Mouse (Mus musculus) lung, embryonic 15.5 days (tissue): ENCODE data around the gene Trp53i11. TPM values are rescaled to one million over a fixed set of nuclear protein-coding genes. Genes with fewer than 3 reads are reported as not detected.

Source experiments
- ATAC-seq: fragments of 200-750 bp; cut with Nextera tagmentation; 2 replicates; pipeline ENCODE4 v1.8.0; 2017; ENCODE audit warnings: moderate number of reproducible peaks, borderline replicate concordance; ENCODE audit not compliant: low FRiP score, low TSS enrichment; ENCODE audit errors: extremely low read depth
- H3K27ac ChIP-seq: fragments of 300-500 bp; sonication (generic); 2 replicates; pipeline ENCODE4 v1.5.1; 2015; ENCODE audit warnings: moderate library complexity, mild to moderate bottlenecking, inconsistent platforms
- H3K27me3 ChIP-seq: fragments of 300-500 bp; sonication (generic); 2 replicates; pipeline ENCODE4 v1.6.1; 2015; ENCODE audit warnings: inconsistent platforms
- H3K36me3 ChIP-seq: fragments of 300-500 bp; sonication (generic); 2 replicates; pipeline ENCODE4 v1.6.1; 2015; ENCODE audit warnings: inconsistent platforms
- H3K4me1 ChIP-seq: fragments of 300-500 bp; sonication (generic); 2 replicates; pipeline ENCODE4 v1.6.1; 2015; ENCODE audit warnings: inconsistent platforms
- H3K4me2 ChIP-seq: fragments of 300-500 bp; sonication (generic); 2 replicates; pipeline ENCODE4 v1.6.1; 2015; ENCODE audit warnings: inconsistent platforms, mild to moderate bottlenecking, moderate library complexity
- H3K4me3 ChIP-seq: fragments of 300-500 bp; sonication (generic); 2 replicates; pipeline ENCODE4 v1.5.1; 2015; ENCODE audit warnings: mild to moderate bottlenecking, inconsistent platforms
- H3K9ac ChIP-seq: fragments of 300-500 bp; sonication (generic); 2 replicates; pipeline ENCODE4 v1.6.1; 2015; ENCODE audit warnings: inconsistent platforms
- H3K9me3 ChIP-seq: fragments of 300-500 bp; sonication (generic); 2 replicates; pipeline ENCODE4 v1.6.1; 2016; ENCODE audit warnings: inconsistent platforms
- WGBS: fragments of 180-500 bp; shearing (Covaris S2); methylation state at CpG from one replicate; pipeline ENCODE4 v1.1.7; 2015; 5-methylcytosine and 5-hydroxymethylcytosine counted together
- polyA plus RNA-seq: library from polyadenylated mRNA; unstranded; fragments of >200 nt; fragmentation: Nextera tagmentation; extraction: Ambion mirVana; gene quantifications from 2 replicates; pipeline ENCODE4 v1.2.1, GENCODE M21; 2015

Trp53i11 gene
- polyA plus RNA-seq, 1 experiment from 2014 or later, result 29.7 TPM

GRCm38 (mm10) chr2:93188761-93189458 lies 1.6 kb downstream of the Trp53i11 start:
- Histone ChIP-seq H3K9me3 (no peaks in the 10 kb centered on the region), H3K9ac (peak overlapping the region; percentile 64), H3K4me1 (peaks cover 34% of the 10 kb centered on the region), H3K27me3 (peaks cover 12% of the 10 kb centered on the region), H3K4me3 (peak overlapping the region; percentile 65), H3K27ac (peak overlapping the region; percentile 52), H3K36me3 (no peaks in the 10 kb centered on the region), H3K4me2 (peak overlapping the region; percentile 96)
- 7% methylated on average over 19 of the region's 19 CpGs for WGBS
- ATAC-seq, result no peak

GRCm38 (mm10) chr2:93190771-93191487 lies 3.6 kb downstream of the Trp53i11 start:
- 16% methylated on average over 9 of the region's 9 CpGs for WGBS
- Histone ChIP-seq H3K27ac (no peak overlapping the region), H3K36me3 (no peaks in the 10 kb centered on the region), H3K4me2 (peak overlapping the region; percentile 23; the same call in 1 of the 2 replicates), H3K4me3 (no peak overlapping the region), H3K27me3 (peaks cover 4% of the 10 kb centered on the region), H3K9ac (no peak overlapping the region), H3K9me3 (no peaks in the 10 kb centered on the region), H3K4me1 (peaks cover 42% of the 10 kb centered on the region)
- ATAC-seq, result no peak

GRCm38 (mm10) chr2:93191488-93192181 lies 4.3 kb downstream of the Trp53i11 start:
- Histone ChIP-seq H3K4me3 (no peak overlapping the region), H3K9me3 (no peaks in the 10 kb centered on the region), H3K27ac (no peak overlapping the region), H3K9ac (no peak overlapping the region), H3K36me3 (no peaks in the 10 kb centered on the region), H3K4me1 (peaks cover 42% of the 10 kb centered on the region), H3K27me3 (no peaks in the 10 kb centered on the region), H3K4me2 (peak overlapping the region; percentile 23; the same call in 1 of the 2 replicates)
- ATAC-seq, result no peak
- 66% methylated on average over 14 of the region's 14 CpGs for WGBS

- Histone ChIP-seq H3K9me3 (no peaks in the 10 kb centered on the region), H3K27ac (no peak overlapping the region), H3K27me3 (no peaks in the 10 kb centered on the region), H3K9ac (no peak overlapping the region), H3K4me2 (no peak overlapping the region), H3K4me3 (no peak overlapping the region), H3K4me1 (peaks cover 42% of the 10 kb centered on the region), H3K36me3 (no peaks in the 10 kb centered on the region)
- WGBS, result 38% methylated on average over 9 of the region's 9 CpGs
- no peak for ATAC-seq
Observed at GRCm38 (mm10) chr2:93192182-93192560, 4.8 kb downstream of the Trp53i11 start.

- peak; percentile 8; the same call in 1 of the 2 replicates for ATAC-seq
- peaks cover 42% of the 10 kb centered on the region for H3K4me1 ChIP-seq
- H3K27me3 ChIP-seq, result no peaks in the 10 kb centered on the region
- H3K4me2 ChIP-seq, result no peak overlapping the region
- no peak overlapping the region for H3K9ac ChIP-seq
- WGBS, result 18% methylated on average over 6 of the region's 6 CpGs
- H3K9me3 ChIP-seq, result no peaks in the 10 kb centered on the region
- no peak overlapping the region for H3K4me3 ChIP-seq
- no peaks in the 10 kb centered on the region for H3K36me3 ChIP-seq
- H3K27ac ChIP-seq, result no peak overlapping the region
Observed at GRCm38 (mm10) chr2:93192671-93193080, 5.3 kb downstream of the Trp53i11 start.

- Histone ChIP-seq H3K4me2 (no peak overlapping the region), H3K9ac (no peak overlapping the region), H3K9me3 (no peaks in the 10 kb centered on the region), H3K27ac (no peak overlapping the region), H3K4me3 (no peak overlapping the region), H3K27me3 (no peaks in the 10 kb centered on the region), H3K36me3 (no peaks in the 10 kb centered on the region), H3K4me1 (peaks cover 38% of the 10 kb centered on the region)
- WGBS, result 61% methylated on average over 4 of the region's 4 CpGs
- ATAC-seq, result no peak
Observed at GRCm38 (mm10) chr2:93193806-93194205, 6.5 kb downstream of the Trp53i11 start.

- ATAC-seq, result peak; percentile 23; the same call in 1 of the 2 replicates
- H3K27me3 ChIP-seq, result no peaks in the 10 kb centered on the region
- H3K9ac ChIP-seq, result no peak overlapping the region
- peaks cover 20% of the 10 kb centered on the region for H3K4me1 ChIP-seq
- no peaks in the 10 kb centered on the region for H3K9me3 ChIP-seq
- no peak overlapping the region for H3K4me3 ChIP-seq
- H3K36me3 ChIP-seq, result 0 out of 2 replicates have a peak, but pooled peaks cover 2% of the 10 kb centered on the region
- WGBS, result 18% methylated on average over 3 of the region's 3 CpGs
- H3K27ac ChIP-seq, result no peak overlapping the region
- H3K4me2 ChIP-seq, result no peak overlapping the region
Observed at GRCm38 (mm10) chr2:93198846-93199245, 11.5 kb downstream of the Trp53i11 start.

GRCm38 (mm10) chr2:93199531-93199974 lies 12.2 kb downstream of the Trp53i11 start:
- Histone ChIP-seq H3K4me3 (no peak overlapping the region), H3K9ac (no peak overlapping the region), H3K4me2 (no peak overlapping the region), H3K4me1 (peaks cover 12% of the 10 kb centered on the region), H3K27ac (no peak overlapping the region), H3K9me3 (no peaks in the 10 kb centered on the region), H3K27me3 (no peaks in the 10 kb centered on the region), H3K36me3 (peaks cover 6% of the 10 kb centered on the region; the same call in 1 of the 2 replicates)
- ATAC-seq, result peak; percentile 11; the same call in 1 of the 2 replicates
- WGBS, result 41% methylated on average over 13 of the region's 13 CpGs

- Histone ChIP-seq H3K4me1 (peaks cover 11% of the 10 kb centered on the region; the same call in 1 of the 2 replicates), H3K9ac (no peak overlapping the region), H3K4me3 (no peak overlapping the region), H3K36me3 (peaks cover 6% of the 10 kb centered on the region; the same call in 1 of the 2 replicates), H3K9me3 (no peaks in the 10 kb centered on the region), H3K27ac (no peak overlapping the region), H3K4me2 (no peak overlapping the region), H3K27me3 (no peaks in the 10 kb centered on the region)
- 46% methylated on average over 10 of the region's 10 CpGs for WGBS
- no peak for ATAC-seq
Observed at GRCm38 (mm10) chr2:93200681-93201340, 13.5 kb downstream of the Trp53i11 start.

- peaks cover 6% of the 10 kb centered on the region; the same call in 1 of the 2 replicates for H3K36me3 ChIP-seq
- H3K9me3 ChIP-seq, result no peaks in the 10 kb centered on the region
- no peak for ATAC-seq
- H3K4me3 ChIP-seq, result no peak overlapping the region
- no peak overlapping the region for H3K27ac ChIP-seq
- H3K27me3 ChIP-seq, result no peaks in the 10 kb centered on the region
- H3K4me2 ChIP-seq, result no peak overlapping the region
- no peak overlapping the region for H3K9ac ChIP-seq
- peaks cover 11% of the 10 kb centered on the region; the same call in 1 of the 2 replicates for H3K4me1 ChIP-seq
- WGBS, result 86% methylated on average over 3 of the region's 3 CpGs
Observed at GRCm38 (mm10) chr2:93201997-93202396, 14.6 kb downstream of the Trp53i11 start.

GRCm38 (mm10) chr2:93202782-93203181 lies 15.4 kb downstream of the Trp53i11 start:
- H3K9ac ChIP-seq, result no peak overlapping the region
- peaks cover 6% of the 10 kb centered on the region; the same call in 1 of the 2 replicates for H3K36me3 ChIP-seq
- no peaks in the 10 kb centered on the region for H3K9me3 ChIP-seq
- no peak overlapping the region for H3K4me3 ChIP-seq
- no peaks in the 10 kb centered on the region for H3K27me3 ChIP-seq
- no peak overlapping the region for H3K4me2 ChIP-seq
- no peak for ATAC-seq
- no peak overlapping the region for H3K27ac ChIP-seq
- H3K4me1 ChIP-seq, result peaks cover 11% of the 10 kb centered on the region; the same call in 1 of the 2 replicates
- 13% methylated on average over 1 of the region's 1 CpGs for WGBS
